Mouse (Mus musculus): ENCODE results near the gene Bysl. TPM values are rescaled to one million over a fixed set of nuclear protein-coding genes. Genes with fewer than 3 reads are reported as not detected.

Bysl gene
- total and polyA plus RNA-seq, 3 experiments, result 69.3 to 85.4 TPM; not detected in 1

GRCm38 (mm10) chr17:47595248-47596161 lies 15.8 kb downstream of the Bysl start:
- Histone ChIP-seq H3K4me3 (ENCODE audit: control insufficient read depth in 1 of 2, insufficient read depth in 1 of 2, low read depth in 2 of 2, low read length in 2 of 2) (peak overlapping the region; percentile 86 to 96), H3K27ac (ENCODE audit: control insufficient read depth, low read depth, low read length) (peak overlapping the region; percentile 98), H3K9me3 (replicated peaks; ENCODE audit: insufficient read depth, low read length) (no peaks in the 10 kb centered on the region), H3K36me3 (ENCODE audit: control insufficient read depth in 1 of 2, insufficient read depth in 2 of 2, low read length in 2 of 2) (peaks cover 0 to 63% of the 10 kb centered on the region in 2 experiments; a peak in 2 of 4 replicates), H3K79me2 (ENCODE audit: control insufficient read depth, insufficient read depth, low read length, poor library complexity) (peaks cover 28% of the 10 kb centered on the region), H3K9ac (ENCODE audit: control insufficient read depth, low read depth, low read length, poor library complexity, severe bottlenecking) (peak overlapping the region; percentile 92), H3K27me3 (ENCODE audit: control insufficient read depth in 1 of 2, insufficient read depth in 2 of 2, low read length in 2 of 2) (no peaks in the 10 kb centered on the region), H3K4me1 (ENCODE audit: control insufficient read depth in 1 of 2, insufficient read depth in 2 of 2, low read length in 2 of 2) (peaks cover 24 to 73% of the 10 kb centered on the region in 2 experiments)
- DNase-seq (ENCODE audit: low read depth, low spot score), result peak; percentile 94
- no peak for TF ChIP-seq ZC3H11A (IDR thresholded peaks at IDR 0.05; ENCODE audit: low read depth, low read length)
- no peak for TF ChIP-seq USF2 (IDR thresholded peaks at IDR 0.05; ENCODE audit: borderline replicate concordance in 1 of 2, insufficient read depth in 1 of 2, low read depth in 1 of 2, low read length in 2 of 2)
- peak; percentile 24 to 50; a peak in 1 of 4 replicates for TF ChIP-seq POLR2A (IDR thresholded peaks at IDR 0.05; ENCODE audit: control insufficient read depth in 1 of 2, insufficient read depth in 1 of 2, low read depth in 1 of 2, low read length in 2 of 2, poor library complexity in 1 of 2)
- peak; percentile 66 for TF ChIP-seq GATA1 (IDR thresholded peaks at IDR 0.05; ENCODE audit: low read depth, low read length)
- TF ChIP-seq RAD21 (IDR thresholded peaks at IDR 0.05; ENCODE audit: low read depth, low read length), result no peak
- peak; percentile 94 for TF ChIP-seq SIN3A (IDR thresholded peaks at IDR 0.05; ENCODE audit: low read length)
- no peak for TF ChIP-seq JUND (IDR thresholded peaks at IDR 0.05; ENCODE audit: low read depth, low read length)
- TF ChIP-seq TAL1 (IDR thresholded peaks at IDR 0.05; ENCODE audit: low read length), result peak; percentile 93
- TF ChIP-seq ZNF384 (IDR thresholded peaks at IDR 0.05; ENCODE audit: low read depth, low read length), result peak; percentile 99
- TF ChIP-seq TBP (IDR thresholded peaks at IDR 0.05; ENCODE audit: low read depth, low read length), result peak; percentile 64
- peak; percentile 89 for TF ChIP-seq TCF12 (IDR thresholded peaks at IDR 0.05; ENCODE audit: low read depth, low read length)
- TF ChIP-seq ETS1 (IDR thresholded peaks at IDR 0.05; ENCODE audit: low read depth, low read length), result peak; percentile 97
- TF ChIP-seq EP300 (IDR thresholded peaks at IDR 0.05; ENCODE audit: low read depth in 1 of 2, low read length in 2 of 2), result peak; percentile 71 to 87
- TF ChIP-seq RCOR1 (IDR thresholded peaks at IDR 0.05; ENCODE audit: low read depth, low read length), result peak; percentile 73
- no peak for TF ChIP-seq GABPA (IDR thresholded peaks at IDR 0.05; ENCODE audit: low read depth, low read length)
- peak; percentile 36; the same call in 1 of the 2 replicates for TF ChIP-seq ELF1 (IDR thresholded peaks at IDR 0.05; ENCODE audit: low read depth, low read length)
- TF ChIP-seq USF1 (IDR thresholded peaks at IDR 0.05; ENCODE audit: low read depth, low read length), result no peak
- no peak for TF ChIP-seq E2F4 (IDR thresholded peaks at IDR 0.05; ENCODE audit: borderline replicate concordance, low read depth, low read length)
- TF ChIP-seq MAX (IDR thresholded peaks at IDR 0.05; ENCODE audit: low read length), result peak; percentile 22; the same call in 1 of the 2 replicates
- no peak; the same call in 1 of the 2 replicates for TF ChIP-seq MAFK (IDR thresholded peaks at IDR 0.05; ENCODE audit: borderline replicate concordance, low read depth, low read length)
- no peak for TF ChIP-seq MYB (IDR thresholded peaks at IDR 0.05; ENCODE audit: low read depth, low read length)
- TF ChIP-seq MYC (IDR thresholded peaks at IDR 0.05; ENCODE audit: low read depth, low read length), result no peak; the same call in 1 of the 2 replicates
- TF ChIP-seq CHD1 (IDR thresholded peaks at IDR 0.05; ENCODE audit: low read depth, low read length), result no peak; the same call in 1 of the 2 replicates
- no peak for TF ChIP-seq MEF2A (IDR thresholded peaks at IDR 0.05; ENCODE audit: extremely low read depth, insufficient replicate concordance, low read depth, low read length, poor library complexity, severe bottlenecking)
- no peak for TF ChIP-seq ZKSCAN1 (IDR thresholded peaks at IDR 0.05; ENCODE audit: low read depth, low read length)
- TF ChIP-seq ZMIZ1 (IDR thresholded peaks at IDR 0.05; ENCODE audit: low read depth, low read length), result no peak
- TF ChIP-seq HCFC1 (IDR thresholded peaks at IDR 0.05; ENCODE audit: low read depth, low read length), result peak; percentile 37; the same call in 1 of the 2 replicates
- no peak; the same call in 1 of the 2 replicates for TF ChIP-seq POLR2AphosphoS2 (IDR thresholded peaks at IDR 0.05; ENCODE audit: low read length)
- no peak for TF ChIP-seq NRF1 (IDR thresholded peaks at IDR 0.05; ENCODE audit: insufficient read depth, low read depth, low read length, poor library complexity, severe bottlenecking)
- no peak for TF ChIP-seq CTCF (IDR thresholded peaks at IDR 0.05 in 2 of 3, conservative IDR thresholded peaks at IDR 0.05 in 1 of 3; ENCODE audit: control insufficient read depth in 1 of 3, insufficient read depth in 1 of 3, low read depth in 2 of 3, low read length in 3 of 3, poor library complexity in 1 of 3, severe bottlenecking in 1 of 3)
- TF ChIP-seq NELFE (IDR thresholded peaks at IDR 0.05; ENCODE audit: low read depth, low read length), result peak; percentile 45; the same call in 1 of the 2 replicates
- no peak for TF ChIP-seq UBTF (IDR thresholded peaks at IDR 0.05; ENCODE audit: borderline replicate concordance, insufficient read depth, low read depth, low read length)
- peak; percentile 69; the same call in 1 of the 2 replicates for TF ChIP-seq MXI1 (IDR thresholded peaks at IDR 0.05; ENCODE audit: low read depth, low read length)
- TF ChIP-seq KAT2A (conservative IDR thresholded peaks at IDR 0.05; ENCODE audit: low read depth, low read length), result 0 out of 2 replicates have a peak, but pooled peaks have one; percentile 12

Data from MEL (cell line).